Mouse (Mus musculus): ENCODE measurements around the gene Gmeb2. TPM values are rescaled to one million over a fixed set of nuclear protein-coding genes. Genes with fewer than 3 reads are reported as not detected.

Gmeb2 gene
- total RNA-seq, 1 experiment, result 15.2 TPM

DNA sequence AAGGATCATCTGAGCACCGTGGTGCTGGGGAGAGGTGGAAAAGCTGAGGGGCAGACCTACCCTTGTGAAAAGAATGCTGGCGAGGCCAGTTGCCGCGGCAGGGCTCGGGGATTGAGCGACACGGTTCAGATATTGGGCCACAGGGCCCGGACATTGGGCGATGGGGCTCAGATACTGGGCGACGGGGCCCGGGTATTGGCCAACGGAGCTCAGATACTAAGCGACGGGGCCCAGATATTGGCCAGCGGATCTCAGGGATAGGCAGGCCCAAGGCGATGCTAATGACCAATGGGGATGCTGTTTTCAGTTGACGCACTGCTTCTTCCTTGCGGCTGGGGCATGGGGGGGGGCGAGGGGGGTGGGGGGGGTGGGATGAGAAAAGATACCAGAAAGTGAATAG, 56.7 kb downstream of the Gmeb2 start:
- Histone ChIP-seq H3K36me3 (ENCODE audit: control insufficient read depth, insufficient read depth, low read length, poor library complexity, severe bottlenecking) (no peaks in the 10 kb centered on the region), H3K4me1 (ENCODE audit: control insufficient read depth in 2 of 2, insufficient read depth in 2 of 2, low read length in 2 of 2, poor library complexity in 1 of 2) (peaks cover 3 to 5% of the 10 kb centered on the region in 2 experiments; a peak in 3 of 4 replicates), H3K9me3 (ENCODE audit: control insufficient read depth, insufficient read depth, low read depth, low read length) (no peaks in the 10 kb centered on the region), H3K9ac (ENCODE audit: insufficient read depth, low read depth, low read length, poor library complexity, severe bottlenecking) (no peak overlapping the region), H3K27ac (ENCODE audit: insufficient read depth, low read depth, low read length, poor library complexity, severe bottlenecking) (no peak overlapping the region), H3K4me3 (ENCODE audit: insufficient read depth in 1 of 2, low read depth in 1 of 2, low read length in 2 of 2, poor library complexity in 1 of 2, severe bottlenecking in 1 of 2) (no peak overlapping the region)
- TF ChIP-seq ZNF384 (IDR thresholded peaks at IDR 0.05; ENCODE audit: low read depth, low read length), result no peak
- no peak for TF ChIP-seq ZC3H11A (IDR thresholded peaks at IDR 0.05; ENCODE audit: borderline replicate concordance, low read depth, low read length)
- TF ChIP-seq MAFK (IDR thresholded peaks at IDR 0.05; ENCODE audit: insufficient read depth, low read depth, low read length), result no peak
- no peak for TF ChIP-seq HCFC1 (IDR thresholded peaks at IDR 0.05; ENCODE audit: borderline replicate concordance, insufficient read depth, low read length)
- TF ChIP-seq CHD2 (IDR thresholded peaks at IDR 0.05; ENCODE audit: low read depth, low read length), result no peak
- DNase-seq (ENCODE audit: low read depth, low spot score), result no peak
- in situ Hi-C loops (cut with MboI; ENCODE audit: low sequenced_read_pairs in 2 of 2, unreplicated experiment in 2 of 2), result no loop called here

GRCm38 (mm10) chr2:181228335-181228734, 59.5 kb downstream of the Gmeb2 start:
- H3K9me3 ChIP-seq (ENCODE audit: control insufficient read depth, insufficient read depth, low read depth, low read length), result no peaks in the 10 kb centered on the region
- TF ChIP-seq CHD2 (IDR thresholded peaks at IDR 0.05; ENCODE audit: low read depth, low read length) (no peak), MAFK (IDR thresholded peaks at IDR 0.05; ENCODE audit: insufficient read depth, low read depth, low read length) (no peak), HCFC1 (IDR thresholded peaks at IDR 0.05; ENCODE audit: borderline replicate concordance, insufficient read depth, low read length) (no peak), ZNF384 (IDR thresholded peaks at IDR 0.05; ENCODE audit: low read depth, low read length) (no peak), ZC3H11A (IDR thresholded peaks at IDR 0.05; ENCODE audit: borderline replicate concordance, low read depth, low read length) (no peak)
- no peak overlapping the region for H3K27ac ChIP-seq (ENCODE audit: insufficient read depth, low read depth, low read length, poor library complexity, severe bottlenecking)
- in situ Hi-C loops (cut with MboI; ENCODE audit: low sequenced_read_pairs in 2 of 2, unreplicated experiment in 2 of 2), result no loop called here
- peaks cover 0 to 2% of the 10 kb centered on the region in 2 experiments; a peak in 2 of 4 replicates for H3K4me1 ChIP-seq (ENCODE audit: control insufficient read depth in 2 of 2, insufficient read depth in 2 of 2, low read length in 2 of 2, poor library complexity in 1 of 2)
- no peaks in the 10 kb centered on the region for H3K36me3 ChIP-seq (ENCODE audit: control insufficient read depth, insufficient read depth, low read length, poor library complexity, severe bottlenecking)
- DNase-seq (ENCODE audit: low read depth, low spot score), result no peak
- H3K4me3 ChIP-seq (ENCODE audit: insufficient read depth in 1 of 2, low read depth in 1 of 2, low read length in 2 of 2, poor library complexity in 1 of 2, severe bottlenecking in 1 of 2), result no peak overlapping the region
- no peak overlapping the region for H3K9ac ChIP-seq (ENCODE audit: insufficient read depth, low read depth, low read length, poor library complexity, severe bottlenecking)

DNA sequence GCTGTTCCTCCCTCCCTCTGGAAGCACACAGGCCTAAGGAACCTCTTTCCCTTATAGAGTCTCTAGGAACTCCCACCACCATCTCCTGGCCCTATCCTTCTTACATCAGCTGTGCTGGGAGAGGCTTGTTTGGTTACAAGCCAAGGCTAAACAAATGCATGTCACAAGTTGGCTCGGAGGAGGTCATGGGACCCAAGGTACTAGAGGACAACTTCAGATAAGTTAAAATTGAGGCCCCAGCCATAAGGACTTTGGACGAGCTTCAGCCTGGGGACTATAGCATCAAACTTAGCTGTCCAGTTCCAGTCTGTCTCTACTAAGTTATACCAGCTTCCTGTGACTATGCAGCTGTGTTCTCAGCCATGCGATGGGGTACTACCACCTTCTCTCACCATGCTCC, 60.7 kb downstream of the Gmeb2 start:
- H3K4me1 ChIP-seq (ENCODE audit: control insufficient read depth in 2 of 2, insufficient read depth in 2 of 2, low read length in 2 of 2, poor library complexity in 1 of 2), result no peaks in the 10 kb centered on the region; a peak in 1 of 4 replicates
- in situ Hi-C loops (cut with MboI; ENCODE audit: low sequenced_read_pairs in 2 of 2, unreplicated experiment in 2 of 2), result no loop called here
- no peak for DNase-seq (ENCODE audit: low read depth, low spot score)
- no peaks in the 10 kb centered on the region for H3K36me3 ChIP-seq (ENCODE audit: control insufficient read depth, insufficient read depth, low read length, poor library complexity, severe bottlenecking)
- no peak overlapping the region for H3K4me3 ChIP-seq (ENCODE audit: insufficient read depth in 1 of 2, low read depth in 1 of 2, low read length in 2 of 2, poor library complexity in 1 of 2, severe bottlenecking in 1 of 2)
- H3K9me3 ChIP-seq (ENCODE audit: control insufficient read depth, insufficient read depth, low read depth, low read length), result no peaks in the 10 kb centered on the region
- H3K9ac ChIP-seq (ENCODE audit: insufficient read depth, low read depth, low read length, poor library complexity, severe bottlenecking), result no peak overlapping the region
- no peak overlapping the region for H3K27ac ChIP-seq (ENCODE audit: insufficient read depth, low read depth, low read length, poor library complexity, severe bottlenecking)
- TF ChIP-seq ZNF384 (IDR thresholded peaks at IDR 0.05; ENCODE audit: low read depth, low read length), result no peak
- no peak for TF ChIP-seq HCFC1 (IDR thresholded peaks at IDR 0.05; ENCODE audit: borderline replicate concordance, insufficient read depth, low read length)
- TF ChIP-seq CHD2 (IDR thresholded peaks at IDR 0.05; ENCODE audit: low read depth, low read length), result no peak
- TF ChIP-seq MAFK (IDR thresholded peaks at IDR 0.05; ENCODE audit: insufficient read depth, low read depth, low read length), result no peak
- TF ChIP-seq ZC3H11A (IDR thresholded peaks at IDR 0.05; ENCODE audit: borderline replicate concordance, low read depth, low read length), result no peak

- H3K4me3 ChIP-seq (ENCODE audit: insufficient read depth in 1 of 2, low read depth in 1 of 2, low read length in 2 of 2, poor library complexity in 1 of 2, severe bottlenecking in 1 of 2), result no peak overlapping the region
- TF ChIP-seq CHD2 (IDR thresholded peaks at IDR 0.05; ENCODE audit: low read depth, low read length) (no peak), HCFC1 (IDR thresholded peaks at IDR 0.05; ENCODE audit: borderline replicate concordance, insufficient read depth, low read length) (no peak), ZC3H11A (IDR thresholded peaks at IDR 0.05; ENCODE audit: borderline replicate concordance, low read depth, low read length) (no peak), MAFK (IDR thresholded peaks at IDR 0.05; ENCODE audit: insufficient read depth, low read depth, low read length) (no peak), ZNF384 (IDR thresholded peaks at IDR 0.05; ENCODE audit: low read depth, low read length) (no peak)
- in situ Hi-C loops (cut with MboI; ENCODE audit: low sequenced_read_pairs in 2 of 2, unreplicated experiment in 2 of 2), result no loop called here
- H3K27ac ChIP-seq (ENCODE audit: insufficient read depth, low read depth, low read length, poor library complexity, severe bottlenecking), result no peak overlapping the region
- peaks cover 0 to 10% of the 10 kb centered on the region in 2 experiments; a peak in 2 of 4 replicates for H3K4me1 ChIP-seq (ENCODE audit: control insufficient read depth in 2 of 2, insufficient read depth in 2 of 2, low read length in 2 of 2, poor library complexity in 1 of 2)
- no peak overlapping the region for H3K9ac ChIP-seq (ENCODE audit: insufficient read depth, low read depth, low read length, poor library complexity, severe bottlenecking)
- no peaks in the 10 kb centered on the region for H3K9me3 ChIP-seq (ENCODE audit: control insufficient read depth, insufficient read depth, low read depth, low read length)
- DNase-seq (ENCODE audit: low read depth, low spot score), result no peak
- H3K36me3 ChIP-seq (ENCODE audit: control insufficient read depth, insufficient read depth, low read length, poor library complexity, severe bottlenecking), result no peaks in the 10 kb centered on the region
Observed at GRCm38 (mm10) chr2:181224994-181225393, 62.8 kb downstream of the Gmeb2 start.

DNA sequence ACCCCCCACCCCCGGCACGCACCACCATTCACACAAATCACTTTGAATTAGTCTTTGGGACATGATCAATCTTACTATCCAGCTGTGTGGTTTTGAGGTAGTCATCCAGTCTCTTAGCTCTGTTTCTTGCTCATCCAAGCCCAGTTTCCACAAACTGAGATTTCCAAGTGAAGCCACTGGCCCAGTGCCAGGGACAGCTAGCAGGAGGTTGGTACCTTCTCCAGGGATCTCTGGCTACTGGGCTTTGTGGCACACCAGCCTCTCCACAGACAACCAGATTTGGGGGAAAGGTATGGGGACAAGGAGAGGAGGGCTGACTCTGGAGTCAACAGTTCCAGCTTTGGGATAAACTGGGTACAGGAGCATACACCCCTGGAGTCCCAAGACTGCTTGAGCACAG, 67.5 kb downstream of the Gmeb2 start:
- TF ChIP-seq CHD2 (IDR thresholded peaks at IDR 0.05; ENCODE audit: low read depth, low read length) (no peak), ZC3H11A (IDR thresholded peaks at IDR 0.05; ENCODE audit: borderline replicate concordance, low read depth, low read length) (no peak), ZNF384 (IDR thresholded peaks at IDR 0.05; ENCODE audit: low read depth, low read length) (no peak), HCFC1 (IDR thresholded peaks at IDR 0.05; ENCODE audit: borderline replicate concordance, insufficient read depth, low read length) (no peak), MAFK (IDR thresholded peaks at IDR 0.05; ENCODE audit: insufficient read depth, low read depth, low read length) (no peak)
- H3K4me3 ChIP-seq (ENCODE audit: insufficient read depth in 1 of 2, low read depth in 1 of 2, low read length in 2 of 2, poor library complexity in 1 of 2, severe bottlenecking in 1 of 2), result no peak overlapping the region
- no peak overlapping the region for H3K9ac ChIP-seq (ENCODE audit: insufficient read depth, low read depth, low read length, poor library complexity, severe bottlenecking)
- no peak overlapping the region for H3K27ac ChIP-seq (ENCODE audit: insufficient read depth, low read depth, low read length, poor library complexity, severe bottlenecking)
- in situ Hi-C loops (cut with MboI; ENCODE audit: low sequenced_read_pairs in 2 of 2, unreplicated experiment in 2 of 2), result no loop called here
- peaks cover 0 to 16% of the 10 kb centered on the region in 2 experiments; a peak in 2 of 4 replicates for H3K4me1 ChIP-seq (ENCODE audit: control insufficient read depth in 2 of 2, insufficient read depth in 2 of 2, low read length in 2 of 2, poor library complexity in 1 of 2)
- H3K9me3 ChIP-seq (ENCODE audit: control insufficient read depth, insufficient read depth, low read depth, low read length), result no peaks in the 10 kb centered on the region
- no peak for DNase-seq (ENCODE audit: low read depth, low spot score)
- H3K36me3 ChIP-seq (ENCODE audit: control insufficient read depth, insufficient read depth, low read length, poor library complexity, severe bottlenecking), result no peaks in the 10 kb centered on the region

All from ES-E14 (cell line).